Mouse (Mus musculus): ENCODE measurements around the gene Map4k1.

DNA sequence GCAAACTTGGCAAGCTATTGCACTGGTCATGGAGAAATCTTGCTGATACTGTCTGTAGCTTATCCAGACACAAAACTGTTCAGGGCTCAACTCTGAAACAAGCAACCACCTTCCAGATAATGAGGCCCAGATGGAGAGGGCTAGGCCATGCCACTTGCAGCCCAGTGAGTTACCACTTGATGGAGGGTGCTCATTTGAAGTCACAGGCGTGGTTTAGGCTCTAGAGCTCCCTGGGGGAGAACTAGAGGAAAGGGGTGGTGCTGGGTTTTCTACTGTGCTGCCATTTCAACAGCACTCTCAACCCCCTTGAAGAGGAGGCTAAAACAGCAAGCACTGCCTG lies 35.6 kb upstream of the Map4k1 start:
- TF ChIP-seq POLR2A (IDR thresholded peaks at IDR 0.05; ENCODE audit: borderline replicate concordance, extremely low read depth, insufficient read depth, insufficient read length, poor library complexity, severe bottlenecking) (no peak), CTCF (IDR thresholded peaks at IDR 0.05; ENCODE audit: borderline replicate concordance, extremely low read depth, insufficient read depth, insufficient read length) (no peak)
